Mouse (Mus musculus) right cerebral cortex, postnatal 4 days (tissue): ENCODE measurements around the gene Gp9.

Source experiments
- DNase-seq: peaks from one replicate; pipeline ENCODE4 v3.0.0-alpha.2; 2022

Gp9 gene

DNA sequence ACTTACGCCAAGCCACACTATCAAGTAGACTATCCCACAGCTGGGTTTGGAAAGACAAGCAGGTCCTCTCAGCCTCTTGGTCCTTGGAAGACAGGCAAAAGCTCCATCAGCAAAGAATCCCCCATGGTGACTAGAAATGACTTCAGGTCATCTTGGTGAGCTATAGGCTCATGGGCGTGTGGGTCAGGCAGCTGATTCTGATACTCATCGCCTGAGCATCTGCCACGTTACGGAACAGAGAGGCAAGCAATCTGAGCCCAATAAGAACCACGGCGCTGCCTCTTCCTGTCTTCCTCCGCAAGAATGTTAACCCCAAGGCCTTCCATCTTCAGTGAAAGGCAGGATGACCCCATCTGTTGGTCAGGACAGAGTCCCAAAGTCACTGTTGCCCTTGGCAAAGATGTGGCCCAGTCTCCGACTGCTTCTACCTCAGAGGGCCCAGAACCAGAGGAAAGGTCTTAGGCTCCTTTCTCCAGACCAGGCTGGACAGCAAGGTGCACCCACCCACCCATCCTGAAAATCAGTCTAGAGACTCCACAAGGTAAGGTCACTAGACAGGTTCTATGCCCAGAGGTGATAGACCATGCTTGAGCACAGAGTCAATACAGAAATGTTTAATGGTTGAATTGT lies 10.5 kb downstream of the Gp9 start:
- DNase-seq = no peak

DNA sequence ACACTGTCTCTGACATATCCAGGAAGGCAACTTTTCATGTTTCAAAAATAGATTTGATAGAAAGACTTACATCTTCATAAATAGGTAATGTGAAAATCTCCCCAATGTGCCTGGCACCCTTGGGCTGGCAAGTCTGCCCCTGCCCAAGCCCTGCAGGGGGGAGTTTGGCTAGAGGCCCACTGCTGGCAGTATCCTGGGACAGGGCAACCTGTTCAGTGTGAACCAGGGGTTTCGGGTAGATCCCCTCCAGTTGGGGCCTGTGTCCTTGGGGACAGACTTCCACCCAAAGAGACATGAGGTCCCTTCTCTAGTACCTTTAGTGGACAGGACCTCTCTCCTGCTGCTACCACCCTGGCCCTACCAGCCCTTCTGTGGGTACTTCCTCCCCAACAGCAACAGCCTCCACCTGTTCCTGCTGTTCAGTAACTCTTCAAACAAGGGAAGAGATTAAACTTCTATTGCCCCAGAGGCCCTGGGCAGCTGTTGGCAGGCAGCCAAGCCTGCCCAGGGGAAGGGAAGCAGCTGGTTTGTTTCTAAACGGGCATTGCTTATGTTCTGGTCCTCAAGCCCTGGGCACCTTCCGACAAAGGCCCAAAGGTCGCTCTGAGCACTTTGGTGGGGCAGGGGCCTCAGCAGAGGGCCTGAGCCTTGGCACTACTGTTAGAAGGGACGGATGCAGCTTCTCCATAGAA lies 11.2 kb downstream of the Gp9 start:
- DNase-seq = no peak

DNA sequence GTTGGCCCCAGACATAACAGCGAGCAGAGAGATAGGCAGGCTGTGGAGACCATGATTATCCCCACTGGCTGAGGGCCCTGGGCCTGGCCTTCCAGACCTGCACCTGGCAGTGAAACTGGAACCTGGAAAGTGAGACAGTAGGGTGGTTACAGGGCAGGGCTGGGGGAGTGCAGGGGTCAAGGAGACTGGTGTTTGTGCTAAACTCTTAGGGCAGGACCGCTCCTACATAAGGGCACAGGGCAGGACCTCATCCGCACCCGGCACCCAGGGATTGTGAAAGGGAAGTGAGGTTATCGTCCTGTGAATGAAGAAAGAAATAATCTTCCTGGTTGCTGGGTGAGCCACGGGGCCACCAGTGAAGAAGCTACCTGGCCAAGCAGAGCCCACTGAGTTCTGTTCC lies 11.9 kb downstream of the Gp9 start:
- DNase-seq = no peak

DNA sequence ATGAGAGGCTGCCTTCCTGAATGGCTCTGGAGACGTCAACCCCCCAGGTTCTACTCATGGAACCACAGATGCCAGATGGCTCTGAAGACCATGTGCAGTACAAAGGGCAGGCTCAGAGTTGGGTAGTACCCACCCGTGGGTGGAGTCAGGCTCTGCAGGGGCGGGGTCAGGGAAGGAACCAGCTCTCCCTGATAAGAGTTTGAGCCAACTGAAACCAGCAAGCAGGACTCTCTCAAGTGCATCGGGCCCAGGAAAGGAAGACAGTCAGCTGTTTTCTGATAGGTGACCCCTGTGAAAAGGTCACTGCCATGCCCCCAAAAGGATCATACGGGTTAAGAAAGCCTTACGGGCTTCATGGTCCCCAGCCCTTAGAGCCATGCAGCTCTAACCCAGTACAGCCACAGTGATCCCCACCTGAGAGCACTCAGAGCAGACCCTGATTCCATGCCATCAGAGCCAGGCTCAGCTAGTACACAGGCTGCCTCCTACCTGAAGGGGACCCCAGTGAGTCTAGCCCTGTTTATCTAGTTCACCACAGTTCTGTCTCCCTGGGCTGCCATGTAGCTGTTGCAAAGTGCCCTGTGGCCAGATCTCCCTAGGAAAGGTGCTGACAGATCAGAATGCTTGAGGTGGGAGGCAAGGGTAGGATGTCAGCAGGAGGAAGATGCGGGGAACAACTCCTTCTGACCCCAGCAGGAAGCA lies 13.1 kb downstream of the Gp9 start:
- DNase-seq = no peak

DNA sequence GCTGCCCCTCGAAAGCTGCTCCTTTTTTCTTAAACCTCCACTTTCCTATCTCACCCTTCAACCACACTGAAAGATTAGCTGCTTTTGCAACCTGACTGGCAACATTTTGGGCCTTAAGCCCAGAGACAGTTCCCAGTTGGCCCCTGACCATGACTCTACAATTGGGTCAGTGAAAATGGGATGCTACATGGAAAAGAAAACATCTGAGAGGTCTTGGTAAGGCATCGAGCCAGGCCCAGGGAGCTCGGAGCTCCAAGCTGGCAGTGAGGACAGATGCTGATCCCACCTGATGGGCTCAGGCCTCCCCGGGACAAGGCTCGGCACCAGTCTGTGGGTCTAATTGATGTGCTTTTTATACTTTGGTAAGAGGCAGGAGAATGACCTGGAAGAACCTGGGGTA lies 14.0 kb downstream of the Gp9 start:
- DNase-seq = no peak

DNA sequence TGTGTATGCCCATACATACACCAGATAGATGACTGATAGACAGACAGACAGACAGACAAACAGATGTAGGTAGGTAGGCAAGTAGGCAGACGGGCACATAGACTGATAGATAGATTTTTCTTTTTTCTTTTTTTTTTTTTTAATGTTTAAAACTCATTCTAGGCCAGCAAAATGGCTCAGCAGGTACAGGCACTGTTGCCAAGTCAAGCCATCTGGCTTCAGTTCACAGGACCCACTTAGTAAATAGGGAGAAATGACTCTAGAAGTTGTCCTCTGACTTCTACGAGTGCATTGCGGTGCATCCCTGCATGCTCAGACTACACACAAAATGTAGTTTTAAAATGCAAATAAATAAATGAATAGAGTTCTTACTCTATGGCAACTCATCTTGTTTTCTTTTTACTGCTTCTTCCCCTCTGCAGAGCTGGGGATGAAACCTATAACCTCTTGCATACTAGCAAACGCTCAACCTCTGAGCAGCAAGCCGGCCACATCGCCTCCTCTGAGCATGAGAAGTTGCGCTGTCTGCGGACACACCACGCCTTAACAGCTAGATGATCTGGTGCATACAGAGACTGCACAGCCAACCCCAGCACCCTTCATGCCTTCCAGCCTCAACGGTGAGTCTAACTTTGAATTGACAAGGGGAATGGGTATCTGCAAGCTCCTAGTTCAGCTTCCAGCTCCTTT lies 16.1 kb downstream of the Gp9 start:
- no peak for DNase-seq

DNA sequence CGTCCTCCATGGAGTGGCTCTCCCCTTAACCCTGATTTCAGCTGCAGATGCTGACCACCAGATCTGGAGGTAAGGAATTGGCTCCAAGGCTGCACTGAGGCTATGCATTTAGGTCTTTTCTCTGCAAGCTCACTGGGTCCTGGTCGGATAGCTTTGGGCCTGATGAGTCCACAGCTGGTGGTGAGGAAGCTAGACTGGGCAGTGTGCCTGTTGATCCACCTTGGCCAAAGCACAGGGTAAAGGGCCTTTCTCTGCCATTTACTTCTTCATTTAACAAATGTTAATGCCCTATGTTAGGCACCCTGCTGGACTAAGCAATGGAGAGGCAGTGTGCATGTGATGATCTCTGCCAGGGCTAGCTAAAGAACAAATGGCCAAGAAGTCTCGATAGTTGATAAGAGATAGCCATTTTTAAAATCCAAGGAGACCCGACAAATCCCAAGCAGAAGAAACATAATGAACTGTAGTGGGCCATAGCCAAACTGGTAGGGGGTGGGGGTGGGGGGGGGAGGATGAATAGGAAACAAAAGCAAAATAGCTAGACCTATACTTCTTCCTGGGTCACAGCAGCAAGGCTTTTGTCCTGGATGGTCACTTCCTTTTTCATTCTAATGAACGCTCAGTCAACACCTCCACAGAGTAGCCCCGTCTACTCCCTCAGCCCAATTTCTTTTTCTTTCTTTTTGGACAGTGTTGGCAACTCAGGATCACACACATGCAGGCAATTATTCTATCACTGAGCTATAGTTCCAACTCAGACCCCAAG lies 17.7 kb downstream of the Gp9 start:
- no peak for DNase-seq

DNA sequence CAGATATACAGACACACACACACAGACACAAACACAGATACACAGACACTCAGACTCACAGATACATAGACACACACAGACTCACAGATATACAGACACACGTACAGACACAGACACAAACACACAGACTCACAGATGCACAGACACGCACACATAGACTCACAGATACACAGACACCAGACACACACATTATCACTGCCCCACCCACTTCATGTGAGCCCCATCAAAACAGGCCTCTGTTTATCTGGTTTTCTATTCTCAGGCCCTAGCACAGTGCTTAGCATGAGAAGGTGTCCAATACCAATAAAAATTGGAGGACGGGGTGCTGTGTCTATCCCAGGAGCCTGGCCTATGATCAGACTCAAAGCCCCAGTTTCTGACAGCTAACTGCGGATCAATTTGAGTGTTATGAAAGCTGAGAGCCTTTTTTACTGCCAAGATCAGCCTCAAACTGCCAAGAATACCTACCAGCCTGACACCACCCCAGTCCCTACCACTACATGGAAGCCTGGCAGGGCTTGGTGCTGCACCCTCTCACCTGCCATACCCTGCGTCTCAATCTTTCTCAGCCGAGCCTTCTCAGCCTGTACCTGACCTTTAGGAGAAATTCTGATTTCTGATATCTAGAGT lies 18.5 kb downstream of the Gp9 start:
- DNase-seq = no peak

DNA sequence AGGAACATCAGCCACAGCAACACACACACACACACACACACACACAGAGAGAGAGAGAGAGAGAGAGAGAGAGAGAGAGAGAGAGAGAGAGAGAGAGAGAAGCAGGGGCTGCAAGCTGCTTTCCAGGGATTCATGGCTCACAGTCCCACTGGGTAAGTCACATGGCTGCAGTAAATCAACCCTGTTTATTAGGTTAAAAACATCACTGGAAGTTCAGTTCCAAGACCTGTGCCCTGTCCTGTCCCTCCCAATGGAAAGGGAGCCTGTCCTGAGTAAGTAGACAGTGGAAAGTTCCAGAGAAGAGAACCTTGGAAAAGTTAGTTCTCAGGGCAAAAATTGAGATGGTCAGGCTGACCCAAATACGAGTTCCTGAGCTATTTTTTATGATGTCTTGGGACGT lies 19.4 kb downstream of the Gp9 start:
- DNase-seq = no peak

DNA sequence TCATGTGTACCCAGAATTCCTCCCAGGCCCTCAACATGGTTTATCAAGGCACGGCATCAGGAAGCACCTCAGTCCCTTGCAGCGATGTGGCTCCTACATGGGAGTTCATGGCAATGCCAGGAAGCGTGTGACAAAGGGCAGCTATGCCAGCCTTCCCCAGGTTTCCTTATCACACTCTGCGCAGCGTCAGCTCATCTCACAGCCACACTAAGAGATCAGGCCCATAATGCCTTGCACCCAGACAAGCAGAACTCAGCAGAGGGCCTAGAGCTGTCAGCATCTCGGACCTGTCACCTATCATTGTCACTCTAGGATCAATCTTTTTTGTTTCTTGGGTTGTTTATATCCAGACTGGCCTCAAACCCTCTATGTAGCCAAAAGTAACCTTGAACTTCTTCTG lies 21.7 kb downstream of the Gp9 start:
- DNase-seq = no peak

DNA sequence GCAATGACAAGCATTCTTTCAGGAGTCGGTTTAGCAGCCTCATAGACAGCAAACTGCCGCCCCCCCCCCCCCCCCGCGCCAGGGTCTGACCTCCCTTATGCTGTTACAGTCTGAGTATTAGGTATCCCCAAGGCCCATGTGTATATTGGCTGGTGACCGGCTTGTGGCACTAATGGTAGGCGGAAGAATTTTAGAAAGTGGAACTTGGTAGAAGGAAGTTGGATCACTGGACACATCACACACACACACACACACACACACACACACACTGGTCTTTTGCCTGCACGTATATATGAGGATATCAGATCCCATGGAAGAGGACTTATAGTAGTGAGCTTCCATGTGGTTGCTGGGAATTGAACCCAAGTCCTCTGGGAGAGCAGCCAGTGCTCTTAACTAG lies 24.6 kb downstream of the Gp9 start:
- DNase-seq = no peak

DNA sequence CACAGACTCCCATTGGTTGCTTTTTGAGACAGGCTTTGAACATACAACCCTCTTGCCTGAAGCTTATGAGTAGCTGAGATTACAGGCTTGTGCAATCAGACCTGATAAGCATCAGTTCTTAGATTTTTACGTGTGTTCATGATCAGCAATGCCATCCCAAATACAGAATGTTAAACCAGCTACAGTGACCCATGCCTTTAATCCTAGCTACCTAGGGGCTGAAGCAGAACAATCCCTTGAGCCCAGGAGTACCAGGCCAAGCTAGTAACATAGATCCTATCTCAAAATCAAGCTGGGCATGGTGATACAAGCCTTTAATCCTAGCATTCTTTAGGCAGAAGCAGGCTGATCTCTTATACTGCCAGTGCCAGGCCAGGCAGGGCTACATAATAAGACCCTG lies 26.2 kb downstream of the Gp9 start:
- no peak for DNase-seq

DNA sequence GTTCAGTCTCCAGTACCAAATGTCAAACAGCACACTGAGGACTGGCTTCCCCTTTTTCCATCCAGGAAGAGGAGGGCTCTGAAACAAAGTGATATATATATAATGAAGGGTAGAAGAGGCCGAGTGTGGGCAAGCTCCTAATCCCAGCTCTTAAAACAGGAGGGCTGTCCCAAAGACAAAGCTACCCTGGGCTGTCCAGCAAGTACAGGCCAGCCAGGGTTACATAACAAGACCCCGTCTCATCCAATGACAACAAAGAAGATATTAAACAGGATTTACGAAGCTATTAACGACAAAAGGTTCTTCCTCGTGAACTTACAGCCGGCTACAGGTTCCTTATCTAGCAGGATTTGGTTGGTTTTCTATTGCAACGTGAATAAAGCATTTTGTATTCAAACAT lies 27.0 kb downstream of the Gp9 start:
- DNase-seq = no peak

DNA sequence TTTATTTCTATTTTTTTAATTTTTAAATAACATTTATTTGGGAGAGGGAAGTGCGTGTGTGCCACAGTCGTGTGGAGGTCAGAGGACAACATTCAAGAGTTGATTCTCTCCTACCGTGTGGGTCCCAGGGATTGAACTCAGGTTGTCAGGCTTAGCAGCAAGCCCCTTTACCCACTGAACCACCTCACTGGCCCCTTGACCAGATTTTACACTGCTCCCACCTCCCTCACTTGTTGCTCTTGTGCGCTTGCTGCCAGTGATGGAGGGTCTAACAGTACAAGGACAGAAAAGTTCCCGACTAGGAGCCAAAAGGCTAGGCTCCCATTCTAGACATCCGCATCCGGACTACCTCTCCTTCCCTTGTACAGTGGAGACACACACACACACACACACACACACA lies 27.6 kb downstream of the Gp9 start:
- DNase-seq = no peak

DNA sequence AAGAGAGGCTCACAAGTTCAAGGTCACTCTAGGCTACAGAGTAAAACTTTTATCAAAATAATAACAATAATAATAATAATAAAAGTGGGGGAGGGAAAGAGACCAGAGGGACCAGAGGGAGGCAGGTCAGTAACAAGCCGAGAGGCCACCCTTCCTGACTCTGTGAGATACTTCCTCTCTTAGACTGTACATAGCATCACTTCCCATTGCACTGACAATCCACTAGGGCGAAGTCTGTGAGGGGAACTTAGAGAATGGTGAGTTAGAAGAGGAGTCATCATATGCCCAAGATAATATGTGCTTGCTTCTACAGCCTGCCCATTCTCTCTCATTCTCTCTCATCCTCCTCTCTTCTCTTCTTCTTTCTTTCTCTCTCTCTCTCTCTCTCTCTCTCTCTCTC lies 28.2 kb downstream of the Gp9 start:
- no peak for DNase-seq

DNA sequence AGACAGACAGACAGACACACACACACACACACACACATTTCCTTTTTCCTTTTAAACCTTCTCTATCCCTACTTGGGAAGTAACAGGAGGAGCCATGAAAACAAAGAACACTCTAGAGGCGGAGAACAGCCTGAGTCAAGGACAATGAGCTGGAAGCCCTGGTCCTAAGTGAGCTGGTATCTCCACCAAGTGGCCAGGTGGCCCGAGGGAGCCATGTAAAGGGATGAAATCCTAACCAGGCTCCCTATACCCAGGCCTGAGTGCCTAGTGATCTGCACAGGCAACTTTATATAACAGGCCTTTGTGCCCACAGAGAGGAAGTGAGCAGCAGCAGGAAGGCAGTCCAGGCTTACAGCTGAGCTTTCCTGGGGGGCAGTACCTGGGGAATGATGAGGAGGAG lies 29.0 kb downstream of the Gp9 start:
- no peak for DNase-seq

DNA sequence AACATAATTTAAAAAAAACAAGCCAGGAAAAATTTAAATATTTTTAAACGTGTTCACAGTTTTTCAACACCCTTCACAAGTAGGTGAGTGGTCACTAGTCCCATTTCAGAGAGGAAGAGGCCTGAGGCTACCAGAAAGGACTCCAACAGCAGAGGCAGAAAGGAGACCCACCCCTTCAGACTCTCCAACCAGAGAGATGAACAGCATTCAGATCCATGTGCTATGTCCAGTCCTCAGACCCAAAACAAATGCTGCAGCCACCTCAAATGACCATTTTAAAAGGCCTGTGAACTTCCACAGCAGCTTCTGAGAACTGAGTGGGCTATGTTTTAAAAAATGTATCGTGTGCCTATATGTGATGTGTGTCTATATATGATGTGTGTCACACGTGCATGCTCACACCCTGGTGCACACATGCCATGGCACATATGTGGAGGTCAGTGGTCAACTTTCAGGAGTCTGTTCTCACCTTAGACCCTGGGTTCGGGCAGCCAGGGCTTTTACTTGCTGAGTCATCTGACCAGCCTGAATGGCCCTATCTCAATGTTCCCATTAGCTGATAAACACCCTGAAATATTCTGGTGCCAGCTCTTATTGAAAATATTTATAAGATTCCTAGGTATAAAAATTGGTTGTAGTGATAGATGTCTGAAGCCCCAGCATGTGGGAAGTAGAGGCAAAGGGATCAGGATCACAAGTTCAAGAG lies 30.0 kb downstream of the Gp9 start:
- DNase-seq = no peak

DNA sequence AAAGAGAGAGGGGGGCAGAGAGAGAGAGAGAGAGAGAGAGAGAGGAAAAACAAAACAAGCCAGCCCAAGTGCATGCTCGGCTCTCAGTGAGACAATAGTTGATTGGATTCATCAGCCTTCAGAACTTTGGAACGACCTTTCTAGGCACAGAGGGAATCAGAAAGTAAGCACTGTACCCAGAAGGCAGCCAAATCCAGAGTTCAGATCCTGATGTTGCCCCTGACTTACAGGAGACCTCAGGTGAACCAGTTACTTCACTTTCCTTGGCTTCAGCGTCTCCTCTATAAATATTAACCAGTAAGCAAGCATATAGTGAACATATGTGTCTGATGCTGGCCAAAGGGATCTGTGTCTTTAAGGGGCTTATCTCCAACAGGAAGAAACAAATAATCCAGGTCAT lies 30.6 kb downstream of the Gp9 start:
- no peak for DNase-seq

DNA sequence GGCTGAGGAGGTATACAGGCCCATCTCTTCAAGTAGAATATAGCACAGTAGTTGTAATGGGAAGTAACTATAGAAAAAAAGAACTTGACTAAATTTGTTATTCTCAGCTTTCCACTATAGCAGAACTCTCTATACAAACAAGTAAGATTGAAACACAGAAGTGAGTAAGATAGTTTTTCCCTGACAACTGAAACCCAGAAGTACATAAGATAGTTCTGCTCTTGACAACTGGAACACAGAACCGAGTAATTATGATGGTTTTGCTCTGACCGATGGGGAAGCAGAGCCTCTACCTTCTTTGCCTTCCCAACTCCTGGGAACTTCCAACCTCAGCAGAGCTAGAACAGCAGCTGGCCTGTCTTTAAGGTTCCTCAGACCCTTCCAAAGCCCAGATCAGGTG lies 31.3 kb downstream of the Gp9 start:
- no peak for DNase-seq

DNA sequence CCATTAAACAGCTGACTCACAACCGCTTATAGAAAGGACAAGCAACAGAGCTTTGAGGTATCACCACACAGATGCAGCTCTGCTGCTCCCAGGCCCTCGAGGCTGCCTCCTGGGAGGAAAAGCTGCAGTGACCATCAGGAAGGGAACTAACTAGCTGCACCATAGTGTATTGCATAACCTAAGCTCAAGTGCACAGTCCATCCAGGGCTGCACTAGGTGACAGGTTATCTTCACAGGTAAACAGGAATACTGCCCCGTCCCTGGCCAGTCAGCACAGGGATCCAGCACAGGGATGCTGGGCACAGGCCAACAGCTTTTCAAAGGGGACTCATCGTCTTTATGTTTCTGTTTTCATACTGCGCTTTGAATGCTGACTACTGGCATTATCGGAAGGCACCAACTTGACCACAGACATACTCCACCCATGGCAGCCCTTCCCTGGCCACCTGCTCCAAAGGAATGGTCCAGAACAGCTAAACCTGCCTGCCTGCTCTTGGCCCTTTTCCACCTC lies 31.8 kb downstream of the Gp9 start:
- DNase-seq = no peak

DNA sequence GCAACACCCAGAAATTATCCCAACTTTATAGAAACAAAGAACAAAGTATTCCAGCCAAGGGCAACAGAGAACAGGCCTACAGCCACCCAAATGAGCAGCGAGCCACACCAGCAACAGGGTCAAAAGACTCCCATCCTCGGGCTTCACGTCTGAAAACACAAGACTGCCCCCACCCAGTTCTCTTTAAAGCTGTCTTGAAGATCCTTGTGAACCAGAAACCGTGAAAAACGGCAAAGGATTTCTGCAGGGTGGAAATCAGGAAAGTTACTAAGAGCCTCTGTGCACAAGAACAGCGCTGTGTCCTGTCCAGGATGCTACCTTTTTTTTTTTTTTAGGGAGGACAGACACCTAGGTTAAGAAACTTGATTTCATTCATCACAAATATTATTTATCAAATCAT lies 32.4 kb downstream of the Gp9 start:
- no peak for DNase-seq
